Mouse (Mus musculus): ENCODE results near the gene Chmp5. TPM values are rescaled to one million over a fixed set of nuclear protein-coding genes. Genes with fewer than 3 reads are reported as not detected.
"Not testable (repeated sequence)": the region's sequence is repeated elsewhere in the genome, so short reads cannot be mapped to it uniquely, and the experiment has no call there.

The Chmp5 gene
- total and polyA plus RNA-seq, 3 experiments, result 12.7 to 36.6 (median 32.7) TPM

DNA sequence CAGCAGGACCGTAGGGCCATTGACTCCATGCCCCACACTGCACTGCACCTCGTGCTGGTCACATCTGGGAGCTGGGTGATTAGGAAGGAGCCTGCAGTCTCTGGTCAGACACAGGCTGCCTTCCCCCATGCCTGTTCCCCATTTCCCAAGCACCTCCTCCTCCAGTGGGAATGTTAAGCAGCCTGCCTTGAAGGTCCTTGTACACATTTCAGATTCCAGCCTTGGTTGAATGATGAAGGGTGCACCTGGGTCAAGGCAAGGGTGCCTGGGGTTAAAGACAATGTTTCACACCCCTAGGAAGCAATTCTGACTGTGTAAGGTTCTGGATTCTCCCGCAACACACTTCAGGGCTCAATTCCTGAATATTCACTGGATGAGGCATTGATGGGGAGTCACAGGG lies 26.9 kb upstream of the Chmp5 start:
- H3K27ac ChIP-seq, result no peak overlapping the region
- WGBS, result 78% methylated on average over 3 of the region's 3 CpGs

DNA sequence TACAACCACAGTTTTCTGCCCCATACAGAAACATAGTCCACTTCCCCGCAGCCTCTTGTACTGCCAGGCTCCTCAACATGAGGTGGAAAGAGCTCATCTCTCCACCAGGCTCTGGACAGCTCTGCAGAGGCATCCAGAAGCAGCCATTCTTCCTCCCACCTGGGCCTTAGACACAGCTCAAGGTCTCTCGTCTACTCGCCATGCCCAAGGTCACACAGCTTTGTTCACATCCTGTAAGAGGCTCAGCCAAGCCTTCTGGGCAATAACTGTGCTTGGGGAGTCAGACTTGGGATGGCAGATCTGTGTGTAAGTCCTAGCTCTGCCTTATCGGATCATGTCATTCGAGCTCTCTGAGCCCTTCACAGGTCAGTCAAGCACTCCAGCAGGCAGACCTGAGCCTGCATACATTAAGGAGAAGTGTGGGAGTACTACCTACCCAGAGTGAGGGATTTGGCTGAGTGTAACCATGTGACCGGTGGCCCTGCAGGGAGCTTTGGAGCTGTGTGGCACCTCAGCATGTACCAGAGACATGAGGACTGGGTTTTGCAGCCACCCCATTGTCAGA lies 25.0 kb upstream of the Chmp5 start:
- 59% methylated on average over 6 of the region's 6 CpGs for WGBS
- TF ChIP-seq POLR2A (IDR thresholded peaks at IDR 0.05; ENCODE audit: insufficient read depth, low read depth, low read length), result no peak
- TF ChIP-seq EP300 (IDR thresholded peaks at IDR 0.05; ENCODE audit: insufficient read depth, low read depth, low read length), result no peak
- no peak for TF ChIP-seq CTCF (IDR thresholded peaks at IDR 0.05)
- Histone ChIP-seq H3K9ac (ENCODE audit: low read depth, low read length) (no peak overlapping the region), H3K36me3 (ENCODE audit: control insufficient read depth, insufficient read depth, low read length) (no peaks in the 10 kb centered on the region), H3K27me3 (ENCODE audit: control insufficient read depth, insufficient read depth, low read length) (no peaks in the 10 kb centered on the region), H3K79me2 (replicated peaks; ENCODE audit: control insufficient read depth, insufficient read depth, low read length) (no peaks in the 10 kb centered on the region), H3K4me1 (ENCODE audit: control insufficient read depth, insufficient read depth, low read length) (no peaks in the 10 kb centered on the region; the same call in 1 of the 2 replicates), H3K27ac (no peak overlapping the region), H3K4me3 (no peak overlapping the region)
- no peak for DNase-seq
- intact Hi-C loops (cut with DNase I), result no loop called here

More for the DNA sequence above, 26.9 kb upstream of the Chmp5 start:
- Histone ChIP-seq H3K36me3 (ENCODE audit: control insufficient read depth, insufficient read depth, low read length) (no peaks in the 10 kb centered on the region), H3K27me3 (ENCODE audit: control insufficient read depth, insufficient read depth, low read length) (no peaks in the 10 kb centered on the region), H3K79me2 (replicated peaks; ENCODE audit: control insufficient read depth, insufficient read depth, low read length) (no peaks in the 10 kb centered on the region), H3K9ac (ENCODE audit: low read depth, low read length) (no peak overlapping the region), H3K4me3 (no peak overlapping the region), H3K4me1 (ENCODE audit: control insufficient read depth, insufficient read depth, low read length) (no peaks in the 10 kb centered on the region; the same call in 1 of the 2 replicates)
- intact Hi-C loops (cut with DNase I), result no loop called here
- DNase-seq, result no peak
- TF ChIP-seq CTCF (IDR thresholded peaks at IDR 0.05) (no peak), EP300 (IDR thresholded peaks at IDR 0.05; ENCODE audit: insufficient read depth, low read depth, low read length) (no peak), POLR2A (IDR thresholded peaks at IDR 0.05; ENCODE audit: insufficient read depth, low read depth, low read length) (no peak)

DNA sequence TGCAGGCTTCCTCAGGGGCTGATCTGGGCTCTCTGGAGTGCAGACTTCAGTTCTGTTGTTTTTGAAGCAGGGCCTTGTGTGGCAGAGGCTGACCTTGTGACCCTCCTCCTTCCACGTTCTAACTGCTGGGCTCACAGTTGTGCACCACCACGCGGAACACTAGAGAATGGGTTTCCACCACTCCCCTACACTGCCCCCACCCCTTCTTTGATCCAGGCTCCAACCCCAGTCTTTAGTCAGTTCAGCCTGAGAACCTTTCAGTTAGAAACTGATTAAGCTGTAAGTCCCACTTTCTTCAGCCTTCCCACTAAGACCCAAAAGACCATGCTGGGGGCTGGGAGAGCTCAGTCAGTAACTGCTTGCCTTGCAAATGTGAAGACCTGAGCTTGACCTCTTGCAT lies 22.6 kb upstream of the Chmp5 start:
- no peaks in the 10 kb centered on the region for H3K27me3 ChIP-seq (ENCODE audit: control insufficient read depth, insufficient read depth, low read length)
- H3K36me3 ChIP-seq (ENCODE audit: control insufficient read depth, insufficient read depth, low read length), result no peaks in the 10 kb centered on the region
- H3K4me3 ChIP-seq, result no peak overlapping the region
- WGBS, result 66% methylated on average over 3 of the region's 3 CpGs
- H3K27ac ChIP-seq, result no peak overlapping the region
- H3K9ac ChIP-seq (ENCODE audit: low read depth, low read length), result no peak overlapping the region
- no peaks in the 10 kb centered on the region for H3K79me2 ChIP-seq (replicated peaks; ENCODE audit: control insufficient read depth, insufficient read depth, low read length)
- intact Hi-C loops (cut with DNase I), result no loop called here
- H3K4me1 ChIP-seq (ENCODE audit: control insufficient read depth, insufficient read depth, low read length), result no peaks in the 10 kb centered on the region
- TF ChIP-seq CTCF (IDR thresholded peaks at IDR 0.05) (no peak), POLR2A (IDR thresholded peaks at IDR 0.05; ENCODE audit: insufficient read depth, low read depth, low read length) (no peak), EP300 (IDR thresholded peaks at IDR 0.05; ENCODE audit: insufficient read depth, low read depth, low read length) (no peak)
- no peak for DNase-seq

DNA sequence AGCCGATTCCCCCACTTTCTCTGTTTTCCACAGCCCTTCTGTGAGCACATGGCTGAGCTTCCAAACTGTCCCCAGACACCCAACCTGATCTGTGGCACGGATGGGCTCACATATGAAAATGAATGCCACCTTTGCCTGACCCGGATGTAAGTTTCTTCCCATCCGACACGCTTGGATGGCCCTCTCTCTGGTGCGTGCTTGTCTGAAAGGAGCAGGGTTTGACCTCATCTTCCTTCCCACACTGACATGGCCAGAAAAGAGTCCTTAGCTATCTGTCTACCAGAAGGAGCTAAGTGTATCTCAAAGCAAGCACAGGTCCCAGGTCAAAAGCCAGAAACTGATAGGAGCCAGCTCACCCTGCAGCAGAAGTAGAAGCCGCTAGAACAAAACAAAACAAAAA lies 19.2 kb upstream of the Chmp5 start:
- WGBS, result 71% methylated on average over 7 of the region's 7 CpGs
- no peaks in the 10 kb centered on the region for H3K79me2 ChIP-seq (replicated peaks; ENCODE audit: control insufficient read depth, insufficient read depth, low read length)
- no peak overlapping the region for H3K4me3 ChIP-seq
- TF ChIP-seq EP300 (IDR thresholded peaks at IDR 0.05; ENCODE audit: insufficient read depth, low read depth, low read length) (no peak), CTCF (IDR thresholded peaks at IDR 0.05) (no peak), POLR2A (IDR thresholded peaks at IDR 0.05; ENCODE audit: insufficient read depth, low read depth, low read length) (no peak)
- intact Hi-C loops (cut with DNase I), result no loop called here
- H3K9ac ChIP-seq (ENCODE audit: low read depth, low read length), result no peak overlapping the region
- DNase-seq, result no peak
- H3K4me1 ChIP-seq (ENCODE audit: control insufficient read depth, insufficient read depth, low read length), result no peaks in the 10 kb centered on the region
- no peaks in the 10 kb centered on the region for H3K36me3 ChIP-seq (ENCODE audit: control insufficient read depth, insufficient read depth, low read length)
- H3K27ac ChIP-seq, result no peak overlapping the region
- H3K27me3 ChIP-seq (ENCODE audit: control insufficient read depth, insufficient read depth, low read length), result no peaks in the 10 kb centered on the region

DNA sequence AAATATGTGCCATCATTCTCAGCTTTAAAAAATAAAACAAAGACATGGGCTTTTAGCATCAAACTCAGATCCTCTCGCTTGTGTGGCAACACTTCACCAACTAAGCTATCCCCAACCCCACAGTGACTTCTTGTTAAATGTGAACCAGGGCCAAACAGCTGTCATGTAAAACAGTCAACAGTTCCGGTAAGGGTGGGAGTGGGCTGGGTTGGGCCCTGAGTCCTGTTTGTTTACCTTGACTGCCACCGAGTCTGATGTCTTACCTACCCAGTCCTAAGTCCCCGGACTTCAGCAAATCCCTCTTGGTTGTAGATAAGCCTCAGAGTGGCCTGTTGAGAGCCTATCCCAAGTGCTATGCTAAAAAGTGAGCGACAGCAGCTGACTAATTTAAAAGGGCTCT lies 14.5 kb upstream of the Chmp5 start:
- no peak overlapping the region for H3K9ac ChIP-seq (ENCODE audit: low read depth, low read length)
- no peak for TF ChIP-seq EP300 (IDR thresholded peaks at IDR 0.05; ENCODE audit: insufficient read depth, low read depth, low read length)
- TF ChIP-seq CTCF (IDR thresholded peaks at IDR 0.05), result no peak
- TF ChIP-seq POLR2A (IDR thresholded peaks at IDR 0.05; ENCODE audit: insufficient read depth, low read depth, low read length), result no peak
- WGBS, result 83% methylated on average over 5 of the region's 5 CpGs
- intact Hi-C loops (cut with DNase I), result no loop called here
- H3K4me3 ChIP-seq, result no peak overlapping the region
- DNase-seq, result no peak
- no peak overlapping the region for H3K27ac ChIP-seq
- H3K79me2 ChIP-seq (replicated peaks; ENCODE audit: control insufficient read depth, insufficient read depth, low read length), result no peaks in the 10 kb centered on the region
- H3K4me1 ChIP-seq (ENCODE audit: control insufficient read depth, insufficient read depth, low read length), result peaks cover 1% of the 10 kb centered on the region; the same call in 1 of the 2 replicates
- no peaks in the 10 kb centered on the region for H3K27me3 ChIP-seq (ENCODE audit: control insufficient read depth, insufficient read depth, low read length)
- H3K36me3 ChIP-seq (ENCODE audit: control insufficient read depth, insufficient read depth, low read length), result peaks cover 6% of the 10 kb centered on the region

DNA sequence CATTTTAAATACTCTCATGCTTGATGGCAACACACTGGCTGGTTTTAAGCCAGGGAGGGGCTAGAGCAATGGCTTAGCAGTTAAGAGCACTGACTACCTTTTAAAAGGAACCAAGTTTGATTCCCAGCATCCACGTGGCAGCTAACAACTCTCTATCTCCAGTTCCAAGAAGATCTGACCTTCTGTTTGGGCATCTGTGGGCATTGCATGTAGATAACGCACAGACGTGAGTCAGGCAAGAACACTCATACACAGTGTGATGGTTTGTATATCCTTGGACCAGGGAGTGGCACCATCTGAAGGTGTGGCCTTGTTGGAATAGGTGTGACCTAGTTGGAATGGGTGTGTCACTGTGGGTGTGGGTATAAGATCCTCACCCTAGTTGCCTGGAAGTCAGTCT lies 13.8 kb upstream of the Chmp5 start:
- H3K4me3 ChIP-seq; intact Hi-C loops (cut with DNase I); H3K36me3 ChIP-seq (ENCODE audit: control insufficient read depth, insufficient read depth, low read length); DNase-seq; H3K27ac ChIP-seq; H3K79me2 ChIP-seq (replicated peaks; ENCODE audit: control insufficient read depth, insufficient read depth, low read length); H3K4me1 ChIP-seq (ENCODE audit: control insufficient read depth, insufficient read depth, low read length); H3K27me3 ChIP-seq (ENCODE audit: control insufficient read depth, insufficient read depth, low read length); H3K9ac ChIP-seq (ENCODE audit: low read depth, low read length): not testable (repeated sequence)
- WGBS, result 79% methylated on average over 3 of the region's 3 CpGs

Measured in heart, adult 2 months (tissue).